In genomic region chr7:90048401-90049307, GRCm38 (mm10) we compare ENCODE assay signal across 10 mouse cellular contexts.
DNase-seq lines count a peak whose midpoint lies in the region; ATAC-seq and TF ChIP-seq lines count a peak whose summit lies in the region.
"Had no signal": no experiment of that assay in that cellular context is flagged by ENCODE, and none has a peak within 500 bp of the region (broad histone marks: within the 10 kb centered on the region; RNA-seq: fewer than 3 reads in every experiment).

No protein-coding gene starts in this region.

- H3K9me3 ChIP-seq in midbrain, embryonic 14.5 days (ENCODE audit: control insufficient read depth, low read length) = no peaks in the 10 kb centered on the region
- H3K9me3 ChIP-seq in midbrain, embryonic 13.5 days = no peaks in the 10 kb centered on the region
- no peaks in the 10 kb centered on the region for H3K9me3 ChIP-seq in hindbrain, postnatal 0 days (ENCODE audit: low read length)
- H3K9me3 ChIP-seq: embryonic facial prominence, embryonic 13.5 days had no signal

- H3K27me3 ChIP-seq in midbrain, embryonic 14.5 days (ENCODE audit: control insufficient read depth, insufficient read depth, low read length) = no peaks in the 10 kb centered on the region
- no peaks in the 10 kb centered on the region for H3K27me3 ChIP-seq in midbrain, embryonic 13.5 days
- H3K27me3 ChIP-seq in hindbrain, postnatal 0 days (ENCODE audit: insufficient read depth, low read length) = no peaks in the 10 kb centered on the region
- H3K27me3 ChIP-seq: embryonic facial prominence, embryonic 13.5 days had no signal

- no peak overlapping the region for H3K27ac ChIP-seq in midbrain, embryonic 14.5 days (replicated peaks; ENCODE audit: low read depth, low read length)
- H3K27ac ChIP-seq in midbrain, embryonic 13.5 days = no peak overlapping the region
- no peak overlapping the region for H3K27ac ChIP-seq in hindbrain, postnatal 0 days
- H3K27ac ChIP-seq: embryonic facial prominence, embryonic 13.5 days had no signal

- no peak for ATAC-seq in midbrain, embryonic 14.5 days (ENCODE audit: low FRiP score, low TSS enrichment)
- ATAC-seq in midbrain, embryonic 13.5 days = no peak
- 0 out of 2 replicates have a peak, but pooled peaks have one; percentile 45 for ATAC-seq in hindbrain, postnatal 0 days
- peak; percentile 20; the same call in 1 of the 2 replicates for ATAC-seq in megakaryocyte progenitor cell, adult 5-6 weeks (replicated peaks; ENCODE audit: poor library complexity)
- no peak for ATAC-seq in erythroid progenitor cell, adult 5-6 weeks (replicated peaks; ENCODE audit: low FRiP score, poor library complexity, severe bottlenecking)

- H3K9ac ChIP-seq in midbrain, embryonic 14.5 days (replicated peaks; ENCODE audit: low read length) = no peak overlapping the region
- H3K9ac ChIP-seq in midbrain, embryonic 13.5 days (replicated peaks) = no peak overlapping the region
- H3K9ac ChIP-seq in hindbrain, postnatal 0 days (replicated peaks; ENCODE audit: low read length) = no peak overlapping the region
- H3K9ac ChIP-seq: embryonic facial prominence, embryonic 13.5 days had no signal

- H3K4me1 ChIP-seq in midbrain, embryonic 14.5 days (ENCODE audit: control insufficient read depth, insufficient read depth, low read length) = 0 out of 2 replicates have a peak, but pooled peaks cover 3% of the 10 kb centered on the region
- H3K4me1 ChIP-seq in midbrain, embryonic 13.5 days (replicated peaks) = peaks cover 4% of the 10 kb centered on the region; the same call in 1 of the 2 replicates
- no peaks in the 10 kb centered on the region for H3K4me1 ChIP-seq in hindbrain, postnatal 0 days (ENCODE audit: insufficient read depth, low read length)

- no peak overlapping the region for H3K4me3 ChIP-seq in midbrain, embryonic 14.5 days (replicated peaks; ENCODE audit: low read depth, low read length)
- no peak overlapping the region for H3K4me3 ChIP-seq in midbrain, embryonic 13.5 days (replicated peaks)
- no peak overlapping the region for H3K4me3 ChIP-seq in hindbrain, postnatal 0 days (ENCODE audit: low read length)
- H3K4me3 ChIP-seq: embryonic facial prominence, embryonic 13.5 days had no signal

- no peaks in the 10 kb centered on the region for H3K36me3 ChIP-seq in midbrain, embryonic 14.5 days (ENCODE audit: control insufficient read depth, insufficient read depth, low read length)
- H3K36me3 ChIP-seq in midbrain, embryonic 13.5 days = no peaks in the 10 kb centered on the region
- H3K36me3 ChIP-seq in hindbrain, postnatal 0 days (ENCODE audit: insufficient read depth, low read length) = no peaks in the 10 kb centered on the region
- H3K36me3 ChIP-seq: embryonic facial prominence, embryonic 13.5 days had no signal

- DNase-seq in embryo, embryonic 11 days = peak; percentile 37
- DNase-seq in embryo, embryonic 10.5 days (ENCODE audit: low spot score) = no peak
- peak; percentile 28 for DNase-seq in midbrain, embryonic 14.5 days
- peak; percentile 43 for DNase-seq in hindbrain, postnatal 0 days (ENCODE audit: low spot score)
- no peak for DNase-seq in cerebellum, adult 9-11 months
- DNase-seq: lung, postnatal 4 days had no signal

- WGBS in midbrain, embryonic 14.5 days = 63% methylated on average over 10 of the region's 10 CpGs
- 68% methylated on average over 10 of the region's 10 CpGs for WGBS in midbrain, embryonic 13.5 days
- WGBS in hindbrain, postnatal 0 days = 63% methylated on average over 10 of the region's 10 CpGs

- H3K4me2 ChIP-seq in midbrain, embryonic 14.5 days (ENCODE audit: low read length) = no peak overlapping the region
- H3K4me2 ChIP-seq in midbrain, embryonic 13.5 days (replicated peaks) = no peak overlapping the region
- no peak overlapping the region for H3K4me2 ChIP-seq in hindbrain, postnatal 0 days (ENCODE audit: low read depth, low read length)
- H3K4me2 ChIP-seq: embryonic facial prominence, embryonic 13.5 days had no signal

- no peak for TF ChIP-seq CTCF in hindbrain, postnatal 0 days (IDR thresholded peaks at IDR 0.05; ENCODE audit: low read depth)

Comparison
In these comparisons a context has a peak if more than half of its experiments do, and no peak if none do; other contexts are left out.
1. DNase-seq: peak in embryo, embryonic 11 days (single experiment), midbrain, embryonic 14.5 days (single experiment) and hindbrain, postnatal 0 days (single experiment); none in embryo, embryonic 10.5 days (single experiment) and cerebellum, adult 9-11 months (single experiment).
2. ATAC-seq: peak in hindbrain, postnatal 0 days (single experiment) and megakaryocyte progenitor cell, adult 5-6 weeks (single experiment); none in midbrain, embryonic 14.5 days (single experiment), midbrain, embryonic 13.5 days (single experiment) and erythroid progenitor cell, adult 5-6 weeks (single experiment).